10 mouse cellular contexts compared by ENCODE assay signal in genomic region chr17:5097545-5098475, GRCm38 (mm10).
A peak's percentile ranks its signal among the peaks of the same experiment; 100 is the strongest.
DNase-seq lines count a peak whose midpoint lies in the region; ATAC-seq lines count a peak whose summit lies in the region.
"Had no signal": no experiment of that assay in that cellular context is flagged by ENCODE, and none has a peak within 500 bp of the region (broad histone marks: within the 10 kb centered on the region; RNA-seq: fewer than 3 reads in every experiment).

No protein-coding gene starts in this region.

- peaks cover 74% of the 10 kb centered on the region for H3K4me1 ChIP-seq in heart, embryonic 13.5 days
- H3K4me1 ChIP-seq in liver, embryonic 11.5 days (replicated peaks; ENCODE audit: control insufficient read depth, insufficient read depth, low read length), result peaks cover 42% of the 10 kb centered on the region

- peak overlapping the region; percentile 51; the same call in 1 of the 2 replicates for H3K4me2 ChIP-seq in heart, embryonic 13.5 days
- peak overlapping the region; percentile 69 for H3K4me2 ChIP-seq in liver, embryonic 11.5 days

- no peak overlapping the region for H3K4me3 ChIP-seq in heart, embryonic 13.5 days
- no peak overlapping the region for H3K4me3 ChIP-seq in liver, embryonic 11.5 days (ENCODE audit: low read depth, low read length)

- WGBS in heart, embryonic 13.5 days, result 71% methylated on average over 21 of the region's 21 CpGs
- WGBS in liver, embryonic 11.5 days, result 58% methylated on average over 21 of the region's 21 CpGs

- H3K9ac ChIP-seq in heart, embryonic 13.5 days, result no peak overlapping the region
- no peak overlapping the region; the same call in 1 of the 2 replicates for H3K9ac ChIP-seq in liver, embryonic 11.5 days (ENCODE audit: low read depth, low read length)

- peak overlapping the region; percentile 60; the same call in 1 of the 2 replicates for H3K27ac ChIP-seq in heart, embryonic 13.5 days (replicated peaks)
- H3K27ac ChIP-seq in liver, embryonic 11.5 days (ENCODE audit: low read depth, low read length), result peak overlapping the region; percentile 88

- no peaks in the 10 kb centered on the region; the same call in 1 of the 2 replicates for H3K36me3 ChIP-seq in heart, embryonic 13.5 days
- no peaks in the 10 kb centered on the region for H3K36me3 ChIP-seq in liver, embryonic 11.5 days (ENCODE audit: control insufficient read depth, insufficient read depth, low read length)

- H3K27me3 ChIP-seq in heart, embryonic 13.5 days (replicated peaks), result peaks cover 20% of the 10 kb centered on the region
- H3K27me3 ChIP-seq in liver, embryonic 11.5 days (replicated peaks; ENCODE audit: control insufficient read depth, insufficient read depth, low read length), result no peaks in the 10 kb centered on the region

- DNase-seq in heart, adult 9 months (ENCODE audit: low spot score in 2 of 2), result no peak
- DNase-seq in thymus, postnatal 14 days, result peak; percentile 56
- DNase-seq in thymus, adult 18-20 months, result no peak
- peak; percentile 31 for DNase-seq in liver, embryonic 11.5 days (ENCODE audit: low spot score)
- no peak for DNase-seq in spleen, postnatal 10 days (ENCODE audit: low spot score in 2 of 2)
- DNase-seq in natural killer cell, adult 2 months (ENCODE audit: low spot score in 2 of 2), result no peak
- DNase-seq in cerebellum, adult 11 months, result no peak
- DNase-seq: embryo, embryonic 11 days; left cerebral cortex, postnatal 4 days had no signal

- ATAC-seq in heart, embryonic 13.5 days (ENCODE audit: extremely low read depth, insufficient number of reproducible peaks, low FRiP score, low TSS enrichment), result no peak
- ATAC-seq in liver, embryonic 11.5 days (replicated peaks; ENCODE audit: low FRiP score), result no peak

- no peaks in the 10 kb centered on the region for H3K9me3 ChIP-seq in heart, embryonic 13.5 days
- no peaks in the 10 kb centered on the region for H3K9me3 ChIP-seq in liver, embryonic 11.5 days (ENCODE audit: control insufficient read depth, low read length)

Comparison
In these comparisons a context has a peak if more than half of its experiments do, and no peak if none do; other contexts are left out.
1. DNase-seq: peak in thymus, postnatal 14 days (single experiment) and liver, embryonic 11.5 days (single experiment); none in heart, adult 9 months (0 of 2), thymus, adult 18-20 months (0 of 2), spleen, postnatal 10 days (0 of 2), natural killer cell, adult 2 months (0 of 2) and cerebellum, adult 11 months (single experiment).